Mouse (Mus musculus) heart, embryonic 16.5 days (tissue): Measurements from ENCODE around the gene Cdc34. TPM values are rescaled to one million over a fixed set of nuclear protein-coding genes. Genes with fewer than 3 reads are reported as not detected.

Source experiments
- ATAC-seq: fragments of 200-750 bp; cut with Nextera tagmentation; replicated peaks from 2 replicates; pipeline ENCODE4 v1.8.0; 2017; ENCODE audit warnings: moderate number of reproducible peaks; ENCODE audit not compliant: insufficient read depth, low FRiP score; ENCODE audit errors: extremely low read depth
- H3K27ac ChIP-seq: fragments of 300-500 bp; sonication (generic); 2 replicates; pipeline ENCODE4 v1.5.1; 2014; ENCODE audit warnings: mild to moderate bottlenecking, low read length, control low read depth, moderate library complexity
- H3K27me3 ChIP-seq: fragments of 300-500 bp; sonication (generic); 2 replicates; pipeline ENCODE4 v1.6.1; 2014; ENCODE audit warnings: low read length, mixed read lengths; ENCODE audit not compliant: control insufficient read depth, insufficient read depth
- H3K36me3 ChIP-seq: fragments of 300-500 bp; sonication (generic); 2 replicates; pipeline ENCODE4 v1.6.1; 2014; ENCODE audit not compliant: control insufficient read depth, insufficient read depth
- H3K4me1 ChIP-seq: fragments of 300-500 bp; sonication (generic); 2 replicates; pipeline ENCODE4 v1.6.1; 2014; ENCODE audit warnings: low read length, mixed read lengths; ENCODE audit not compliant: control insufficient read depth, insufficient read depth
- H3K4me2 ChIP-seq: fragments of 300-500 bp; sonication (generic); 2 replicates; pipeline ENCODE4 v1.6.1; 2014; ENCODE audit warnings: low read depth, mild to moderate bottlenecking, control low read depth, low read length
- H3K4me3 ChIP-seq: fragments of 300-500 bp; sonication (generic); 2 replicates; pipeline ENCODE4 v1.5.1; 2014; ENCODE audit warnings: mild to moderate bottlenecking, control low read depth, low read length
- H3K9ac ChIP-seq: fragments of 300-500 bp; sonication (generic); 2 replicates; pipeline ENCODE4 v1.6.1; 2014; ENCODE audit warnings: low read length, control low read depth
- H3K9me3 ChIP-seq: fragments of 300-500 bp; sonication (generic); replicated peaks from 2 replicates; pipeline ENCODE4 v1.6.1; 2016; ENCODE audit warnings: low read length; ENCODE audit not compliant: control insufficient read depth
- WGBS: fragments of 180-500 bp; shearing (Covaris S2); extraction: QIAGEN DNeasy Blood & Tissue Kit; methylation state at CpG from one replicate; pipeline ENCODE4 v1.1.7; 2014; 5-methylcytosine and 5-hydroxymethylcytosine counted together
- polyA plus RNA-seq: library from polyadenylated mRNA; unstranded; fragments of >200 nt; fragmentation: Nextera tagmentation; extraction: Ambion mirVana; gene quantifications from 2 replicates; pipeline ENCODE4 v1.2.1, GENCODE M21; 2015

The Cdc34 gene
- polyA plus RNA-seq, 1 experiment from 2014 or later: 101 TPM

DNA sequence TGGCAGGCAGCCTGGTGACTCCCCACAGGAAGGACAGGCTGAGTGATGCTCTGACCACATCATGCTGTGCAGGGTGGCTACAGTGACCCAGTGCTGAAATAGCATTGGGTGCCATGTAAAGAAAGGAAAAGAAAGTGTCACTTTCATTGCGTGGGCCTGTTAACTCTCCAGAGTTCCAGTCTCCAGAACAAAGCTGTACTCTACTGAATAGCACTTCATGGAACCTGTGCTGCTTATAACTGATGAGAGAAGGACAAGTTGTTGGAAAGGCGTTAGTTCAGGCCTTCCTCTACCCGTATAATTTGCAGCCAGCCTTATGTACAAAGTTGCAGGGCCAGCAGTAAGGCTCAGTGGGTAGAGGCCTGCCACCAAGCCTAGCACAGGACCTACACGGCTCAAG, 6.7 kb downstream of the Cdc34 start, which contains the start of gene Gzmm:
Gene Gzmm, plus strand, starts transcription at position 301 of the 400 bp plus-strand sequence.
- Histone ChIP-seq H3K9me3 (no peaks in the 10 kb centered on the region; the same call in 1 of the 2 replicates), H3K4me2 (no peak within 1 kb of the TSS), H3K36me3 (peaks cover 42% of the 10 kb centered on the region), H3K4me3 (no peak within 1 kb of the TSS), H3K9ac (no peak within 1 kb of the TSS), H3K27ac (no peak within 1 kb of the TSS), H3K4me1 (peaks cover 23% of the 10 kb centered on the region), H3K27me3 (no peaks in the 10 kb centered on the region)
- 80% methylated on average over 4 of the region's 4 CpGs for WGBS
- ATAC-seq: no peak

DNA sequence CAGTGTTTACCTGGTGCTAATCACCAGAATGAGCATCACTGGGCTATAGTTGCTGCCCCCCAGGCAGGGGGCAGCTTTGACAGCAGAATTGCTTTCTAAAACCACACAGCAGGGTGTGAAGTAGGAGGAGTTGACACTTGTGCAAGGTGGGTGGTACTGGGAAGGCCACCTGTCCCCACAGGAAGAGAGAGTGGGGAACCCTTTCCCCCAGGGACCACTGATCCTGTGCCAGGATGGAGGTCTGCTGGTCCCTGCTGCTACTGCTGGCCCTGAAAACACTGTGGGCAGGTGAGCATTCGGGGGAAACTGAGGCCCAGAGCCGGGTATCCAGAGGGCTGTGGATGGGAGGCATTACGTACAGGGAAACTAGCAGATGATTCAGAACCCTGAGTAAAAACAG, 7.2 kb downstream of the Cdc34 start:
- WGBS: 92% methylated on average over 3 of the region's 3 CpGs
- Histone ChIP-seq H3K4me2 (no peak overlapping the region), H3K27ac (no peak overlapping the region), H3K9ac (no peak overlapping the region), H3K4me3 (no peak overlapping the region), H3K36me3 (peaks cover 42% of the 10 kb centered on the region), H3K4me1 (peaks cover 19% of the 10 kb centered on the region), H3K27me3 (no peaks in the 10 kb centered on the region), H3K9me3 (no peaks in the 10 kb centered on the region; the same call in 1 of the 2 replicates)
- no peak for ATAC-seq

DNA sequence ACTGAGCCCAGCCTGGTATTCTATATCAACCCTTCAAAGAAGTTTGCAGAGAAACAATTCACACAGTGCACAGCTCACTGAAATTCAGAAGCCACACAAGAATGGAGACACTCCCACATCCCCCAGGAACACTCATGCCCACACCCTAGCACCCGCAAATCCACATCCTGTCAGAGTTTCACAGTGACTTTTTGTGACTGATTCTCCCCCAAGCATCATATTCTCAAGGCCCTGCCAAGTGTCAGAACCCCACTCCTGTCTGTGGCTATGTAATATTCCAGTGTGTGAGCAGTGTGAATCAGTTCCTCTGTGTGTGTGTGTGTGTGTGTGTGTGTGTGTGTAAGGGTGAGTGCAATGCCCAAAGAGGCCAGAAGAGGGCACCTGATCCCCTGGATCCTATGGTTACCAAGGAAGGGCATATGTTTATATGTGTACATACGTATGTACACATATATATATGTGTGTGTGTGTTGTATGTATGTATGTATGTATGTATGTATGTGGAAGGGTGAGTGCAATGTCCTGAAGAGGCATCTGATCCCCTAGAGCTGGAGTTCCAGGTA, 10.1 kb downstream of the Cdc34 start:
- ATAC-seq: no peak
- Histone ChIP-seq H3K36me3 (peaks cover 23% of the 10 kb centered on the region), H3K9me3 (no peaks in the 10 kb centered on the region; the same call in 1 of the 2 replicates), H3K4me3 (no peak overlapping the region), H3K9ac (no peak overlapping the region), H3K27ac (no peak overlapping the region), H3K27me3 (no peaks in the 10 kb centered on the region), H3K4me2 (no peak overlapping the region), H3K4me1 (peaks cover 26% of the 10 kb centered on the region)
- WGBS: 93% methylated on average over 2 of the region's 2 CpGs

DNA sequence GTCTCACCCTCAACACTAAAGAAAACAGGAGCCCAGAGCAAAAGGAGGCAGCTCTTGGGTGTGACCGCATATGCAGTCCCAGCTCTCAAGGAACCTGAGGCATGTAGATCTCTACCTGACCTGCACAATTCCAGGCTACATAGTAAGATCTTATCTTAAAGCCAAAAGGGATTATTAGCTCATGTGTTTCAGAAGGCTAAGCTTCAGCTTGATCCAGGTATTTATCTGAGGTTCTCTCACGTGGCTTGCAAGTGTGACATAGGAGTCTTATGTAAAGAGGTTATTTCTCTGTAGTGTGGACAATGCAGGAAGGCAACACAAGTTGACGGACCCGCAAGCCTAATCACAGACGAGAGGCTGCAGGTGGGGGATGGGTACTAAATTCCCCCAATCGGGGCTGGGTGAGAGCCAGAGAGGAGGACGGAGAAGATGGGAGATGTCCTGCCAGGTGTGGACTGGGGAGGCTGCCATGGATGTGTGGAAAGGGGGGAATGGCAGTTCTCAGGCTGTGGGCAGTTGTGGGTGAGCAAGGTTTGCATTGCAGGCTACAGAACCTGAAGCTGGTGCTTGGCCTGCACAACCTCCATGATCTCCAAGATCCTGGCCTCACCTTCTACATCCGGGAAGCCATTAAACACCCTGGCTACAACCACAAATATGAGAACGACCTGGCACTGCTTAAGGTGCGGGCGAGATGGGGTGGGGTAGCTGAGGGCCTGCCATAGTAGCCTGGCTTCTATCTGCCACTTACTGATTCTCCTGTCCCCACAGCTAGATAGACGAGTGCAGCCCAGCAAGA, 11.8 kb downstream of the Cdc34 start:
- H3K27me3 ChIP-seq: no peaks in the 10 kb centered on the region
- H3K36me3 ChIP-seq: peaks cover 6% of the 10 kb centered on the region
- no peaks in the 10 kb centered on the region; the same call in 1 of the 2 replicates for H3K9me3 ChIP-seq
- ATAC-seq: no peak
- H3K4me3 ChIP-seq: no peak overlapping the region
- H3K4me1 ChIP-seq: peaks cover 24% of the 10 kb centered on the region
- no peak overlapping the region for H3K9ac ChIP-seq
- WGBS: 64% methylated on average over 12 of the region's 12 CpGs
- no peak overlapping the region for H3K4me2 ChIP-seq
- H3K27ac ChIP-seq: peak overlapping the region; percentile 64

DNA sequence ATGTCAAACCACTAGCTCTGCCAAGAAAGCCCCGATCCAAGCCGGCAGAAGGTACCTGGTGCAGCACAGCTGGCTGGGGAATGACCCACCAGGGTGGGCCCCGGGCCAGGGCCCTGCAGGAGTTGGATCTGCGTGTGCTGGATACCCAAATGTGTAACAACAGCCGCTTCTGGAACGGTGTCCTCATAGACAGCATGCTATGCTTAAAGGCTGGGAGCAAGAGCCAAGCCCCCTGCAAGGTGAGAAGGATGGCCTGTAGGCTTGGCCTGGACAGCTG, 12.3 kb downstream of the Cdc34 start:
- Histone ChIP-seq H3K27ac (peak overlapping the region; percentile 64), H3K9ac (no peak overlapping the region)

DNA sequence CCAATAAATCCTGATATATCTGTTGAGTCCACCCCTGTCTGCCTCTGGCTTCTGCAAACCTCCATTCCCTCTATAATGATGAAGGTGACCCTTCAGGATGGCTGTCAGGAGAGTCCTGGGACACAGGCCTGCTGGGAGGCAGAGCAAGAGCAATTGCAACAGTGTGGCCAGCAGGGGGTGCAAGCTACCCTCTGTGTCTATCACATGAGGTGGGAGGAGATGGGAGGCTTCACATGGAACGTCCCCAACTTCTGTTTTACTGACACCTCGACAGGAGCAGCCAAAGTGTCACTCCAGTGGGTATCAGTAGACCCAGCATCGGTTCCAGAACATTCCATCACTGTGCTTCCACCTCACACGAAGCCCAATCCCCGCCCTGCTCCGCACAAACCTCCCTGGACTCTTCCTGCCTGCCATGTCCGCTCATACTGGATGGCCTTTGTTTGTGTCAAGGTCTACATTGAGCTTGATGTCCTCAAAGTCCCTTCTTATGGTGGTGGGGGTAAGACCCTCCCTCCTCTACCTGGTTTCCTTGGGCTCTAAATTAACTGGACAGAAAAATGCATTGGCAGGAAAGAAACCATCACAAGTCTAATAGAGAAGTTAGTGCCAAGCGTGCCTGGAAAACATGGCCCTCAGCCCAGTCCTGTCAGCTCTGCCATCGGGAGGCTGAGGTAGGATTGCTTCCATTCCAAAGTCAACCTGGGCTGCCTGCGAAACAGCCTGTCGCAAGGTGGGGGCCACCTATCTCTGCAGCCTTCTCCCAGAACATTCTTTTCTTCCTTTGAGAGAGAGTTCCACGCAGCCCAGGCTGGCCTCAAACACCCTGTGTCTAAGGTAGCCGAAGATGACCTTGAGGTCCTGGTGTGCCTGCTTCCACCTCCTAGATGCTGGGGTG, 13.5 kb downstream of the Cdc34 start:
- H3K36me3 ChIP-seq: no peaks in the 10 kb centered on the region
- ATAC-seq: peak; percentile 56; the same call in 1 of the 2 replicates
- peak overlapping the region; percentile 84 for H3K27ac ChIP-seq
- peak overlapping the region; percentile 24 for H3K9ac ChIP-seq
- no peaks in the 10 kb centered on the region; the same call in 1 of the 2 replicates for H3K9me3 ChIP-seq
- peaks cover 24% of the 10 kb centered on the region for H3K4me1 ChIP-seq
- WGBS: 50% methylated on average over 13 of the region's 13 CpGs
- H3K27me3 ChIP-seq: no peaks in the 10 kb centered on the region
- H3K4me3 ChIP-seq: no peak overlapping the region
- H3K4me2 ChIP-seq: no peak overlapping the region

More for the DNA sequence above, 12.3 kb downstream of the Cdc34 start:
- H3K4me1 ChIP-seq: peaks cover 24% of the 10 kb centered on the region
- no peak overlapping the region for H3K4me3 ChIP-seq
- ATAC-seq: no peak
- no peaks in the 10 kb centered on the region; the same call in 1 of the 2 replicates for H3K9me3 ChIP-seq
- H3K4me2 ChIP-seq: no peak overlapping the region
- H3K36me3 ChIP-seq: peaks cover under 1% of the 10 kb centered on the region
- H3K27me3 ChIP-seq: no peaks in the 10 kb centered on the region
- 63% methylated on average over 6 of the region's 6 CpGs for WGBS

DNA sequence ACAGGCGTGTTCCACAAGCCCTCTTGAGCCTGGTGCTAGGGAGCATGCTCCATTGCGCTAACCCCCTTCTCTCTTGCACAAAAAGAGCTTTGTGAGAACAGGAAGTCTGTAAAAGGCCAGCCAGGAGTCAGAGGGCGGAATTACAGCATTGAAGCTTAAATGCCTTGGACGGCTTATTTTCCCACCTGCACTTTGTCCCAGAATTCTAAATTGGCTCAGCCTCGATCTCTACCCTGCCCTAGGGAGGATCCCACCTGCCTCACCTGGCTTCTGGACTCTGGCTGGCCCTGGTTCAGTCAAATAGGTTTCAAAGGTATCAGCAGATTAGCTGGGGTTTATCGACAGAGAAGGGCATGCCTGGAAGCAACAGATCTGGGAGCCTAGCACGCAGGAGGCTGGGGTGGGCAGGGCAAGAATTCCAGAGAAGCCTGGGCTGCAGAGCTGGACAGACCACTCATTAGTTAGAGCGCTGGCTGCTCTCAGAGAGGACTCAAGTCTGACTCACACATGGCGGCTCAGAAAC, 14.2 kb downstream of the Cdc34 start:
- Histone ChIP-seq H3K4me2 (peak overlapping the region; percentile 13; the same call in 1 of the 2 replicates), H3K36me3 (no peaks in the 10 kb centered on the region), H3K9ac (peak overlapping the region; percentile 22; the same call in 1 of the 2 replicates), H3K27me3 (no peaks in the 10 kb centered on the region), H3K9me3 (no peaks in the 10 kb centered on the region; the same call in 1 of the 2 replicates), H3K4me3 (no peak overlapping the region), H3K4me1 (peaks cover 28% of the 10 kb centered on the region), H3K27ac (peak overlapping the region; percentile 84)
- peak; percentile 24; the same call in 1 of the 2 replicates for ATAC-seq
- 39% methylated on average over 9 of the region's 9 CpGs for WGBS

DNA sequence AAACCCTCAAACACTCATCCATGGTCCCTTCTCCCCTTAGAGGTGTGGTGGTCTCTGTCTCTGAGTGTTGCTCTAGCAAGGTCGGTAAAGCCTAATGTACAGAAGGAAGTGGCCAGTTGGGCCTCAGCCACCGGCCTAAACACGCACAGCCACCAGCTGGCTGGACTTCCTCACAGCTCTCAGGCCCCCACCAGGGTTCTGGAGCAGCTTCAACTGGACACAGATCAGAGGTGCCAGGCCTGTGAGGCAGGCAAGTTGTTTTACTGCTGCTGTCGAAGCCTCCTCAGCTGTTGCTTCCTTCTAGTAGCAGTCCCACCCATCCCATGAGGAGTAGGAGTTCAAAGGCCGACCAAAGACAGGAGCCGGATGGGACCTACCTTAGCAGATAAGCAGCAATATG, 15.9 kb downstream of the Cdc34 start:
- no peaks in the 10 kb centered on the region for H3K36me3 ChIP-seq
- no peaks in the 10 kb centered on the region for H3K27me3 ChIP-seq
- peaks cover 37% of the 10 kb centered on the region for H3K4me1 ChIP-seq
- no peak overlapping the region for H3K9ac ChIP-seq
- WGBS: 69% methylated on average over 6 of the region's 6 CpGs
- no peak overlapping the region for H3K4me3 ChIP-seq
- no peak overlapping the region for H3K4me2 ChIP-seq
- no peak for ATAC-seq
- H3K27ac ChIP-seq: no peak overlapping the region
- H3K9me3 ChIP-seq: no peaks in the 10 kb centered on the region
